Mouse (Mus musculus) midbrain, embryonic 13.5 days (tissue): ENCODE measurements around the gene Zfp59. TPM values are rescaled to one million over a fixed set of nuclear protein-coding genes. Genes with fewer than 3 reads are reported as not detected.
"Not testable (repeated sequence)": the region's sequence is repeated elsewhere in the genome, so short reads cannot be mapped to it uniquely, and the experiment has no call there.

ENCODE experiments used
- ATAC-seq: fragments of 200-750 bp; cut with Nextera tagmentation; 2 replicates; pipeline ENCODE4 v1.8.0; 2017; ENCODE audit warnings: mild to moderate bottlenecking, moderate TSS enrichment, moderate library complexity
- H3K27ac ChIP-seq: fragments of 300-500 bp; sonication (generic); 2 replicates; pipeline ENCODE4 v1.5.1; 2015; ENCODE audit warnings: inconsistent platforms, mild to moderate bottlenecking, moderate library complexity
- H3K27me3 ChIP-seq: fragments of 300-500 bp; sonication (generic); 2 replicates; pipeline ENCODE4 v1.6.1; 2015; ENCODE audit warnings: mild to moderate bottlenecking, inconsistent platforms
- H3K36me3 ChIP-seq: fragments of 300-500 bp; sonication (generic); 2 replicates; pipeline ENCODE4 v1.6.1; 2015; ENCODE audit warnings: mild to moderate bottlenecking, inconsistent platforms
- H3K4me1 ChIP-seq: fragments of 300-500 bp; sonication (generic); replicated peaks from 2 replicates; pipeline ENCODE4 v1.6.1; 2015; ENCODE audit warnings: inconsistent platforms
- H3K4me2 ChIP-seq: fragments of 300-500 bp; sonication (generic); replicated peaks from 2 replicates; pipeline ENCODE4 v1.6.1; 2015; ENCODE audit warnings: moderate library complexity, mild to moderate bottlenecking, inconsistent platforms
- H3K4me3 ChIP-seq: fragments of 300-500 bp; sonication (generic); replicated peaks from 2 replicates; pipeline ENCODE4 v1.5.1; 2015; ENCODE audit warnings: mild to moderate bottlenecking, inconsistent platforms
- H3K9ac ChIP-seq: fragments of 300-500 bp; sonication (generic); replicated peaks from 2 replicates; pipeline ENCODE4 v1.6.1; 2015; ENCODE audit warnings: mild to moderate bottlenecking, inconsistent platforms
- H3K9me3 ChIP-seq: fragments of 300-500 bp; sonication (generic); 2 replicates; pipeline ENCODE4 v1.6.1; 2016; ENCODE audit warnings: mild to moderate bottlenecking, inconsistent platforms
- WGBS: fragments of 180-500 bp; shearing (Covaris S2); methylation state at CpG from one replicate; pipeline ENCODE4 v1.1.7; 2015; 5-methylcytosine and 5-hydroxymethylcytosine counted together
- polyA plus RNA-seq: library from polyadenylated mRNA; unstranded; fragments of >200 nt; fragmentation: Nextera tagmentation; extraction: Ambion mirVana; gene quantifications from 2 replicates; pipeline ENCODE4 v1.2.1, GENCODE M21; 2015

The Zfp59 gene
- polyA plus RNA-seq, 1 experiment from 2014 or later, result 12.1 TPM

DNA sequence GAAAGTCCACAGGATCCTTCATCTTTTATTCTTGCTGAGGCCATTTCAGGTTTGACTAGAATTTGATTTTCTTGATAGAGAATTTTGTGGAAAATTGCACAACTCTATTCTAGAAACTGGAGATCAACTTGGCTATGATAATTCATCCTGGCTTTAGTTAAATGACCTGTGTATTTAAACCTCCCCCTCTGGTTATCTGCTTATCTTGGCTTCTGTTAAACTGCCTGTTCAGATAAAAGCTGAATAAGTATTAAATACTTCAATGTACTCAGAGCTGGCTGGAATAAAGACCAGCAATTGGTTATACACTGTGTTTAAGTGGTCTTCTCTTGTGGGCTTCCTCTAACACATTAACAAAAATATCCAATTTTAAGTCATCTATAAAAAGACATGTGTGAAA is 15.8 kb upstream of the Zfp59 start:
- H3K4me3 ChIP-seq, result no peak overlapping the region
- peaks cover 8% of the 10 kb centered on the region; the same call in 1 of the 2 replicates for H3K9me3 ChIP-seq
- ATAC-seq, result no peak
- H3K36me3 ChIP-seq, result peaks cover 54% of the 10 kb centered on the region
- no peaks in the 10 kb centered on the region for H3K27me3 ChIP-seq
- H3K9ac ChIP-seq, result no peak overlapping the region
- no peak overlapping the region for H3K27ac ChIP-seq
- no peaks in the 10 kb centered on the region for H3K4me1 ChIP-seq
- H3K4me2 ChIP-seq, result no peak overlapping the region

DNA sequence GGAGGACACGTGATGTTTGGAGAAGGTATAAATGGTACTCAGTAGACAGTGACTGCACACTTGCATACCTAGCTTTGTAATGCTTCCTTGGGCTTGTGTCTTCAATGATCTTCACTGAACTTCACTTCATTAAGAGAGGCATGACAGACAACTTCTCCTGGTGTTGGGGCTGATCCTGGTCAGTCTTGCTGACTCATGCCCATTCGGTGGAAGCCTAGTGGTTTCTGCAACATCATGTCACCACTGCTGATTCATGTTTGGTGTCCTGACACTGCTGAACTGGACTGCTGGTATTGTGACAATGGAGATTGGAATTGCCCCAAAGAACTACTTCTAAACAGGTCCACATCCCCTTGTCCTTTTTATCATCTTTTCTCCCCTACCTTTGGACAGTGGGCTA is 4.3 kb upstream of the Zfp59 start:
- Histone ChIP-seq H3K9me3 (no peaks in the 10 kb centered on the region), H3K36me3 (no peaks in the 10 kb centered on the region), H3K4me1 (peaks cover 3% of the 10 kb centered on the region), H3K27me3 (no peaks in the 10 kb centered on the region), H3K27ac (no peak overlapping the region), H3K9ac (no peak overlapping the region), H3K4me2 (no peak overlapping the region), H3K4me3 (no peak overlapping the region)
- no peak for ATAC-seq
- WGBS, result 85% methylated on average over 2 of the region's 2 CpGs

DNA sequence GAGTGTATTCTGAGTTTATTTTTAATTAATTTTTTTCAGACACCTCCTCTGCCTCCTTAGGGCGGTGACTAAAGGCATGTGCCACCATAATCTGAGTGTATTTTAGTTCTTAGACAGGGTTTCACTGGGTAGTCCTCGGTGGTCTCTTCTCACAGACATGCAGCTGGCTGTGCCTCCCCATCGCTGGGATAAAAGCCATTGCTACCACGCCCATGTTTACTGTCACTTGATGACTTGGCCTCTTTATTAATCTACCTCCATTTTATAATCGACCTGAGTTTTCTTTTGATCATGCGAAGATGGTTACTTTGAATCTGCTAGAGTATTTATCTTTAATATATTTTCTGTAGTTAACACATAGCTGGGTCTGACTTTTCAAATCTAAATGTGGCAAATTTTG is 511 bp upstream of the Zfp59 start:
- WGBS, result 24% methylated on average over 6 of the region's 6 CpGs
- H3K27me3 ChIP-seq, result no peaks in the 10 kb centered on the region
- peak overlapping the region; percentile 53 for H3K4me3 ChIP-seq
- peak overlapping the region; percentile 69 for H3K9ac ChIP-seq
- H3K27ac ChIP-seq, result peak overlapping the region; percentile 88
- peak; percentile 68 for ATAC-seq
- H3K4me2 ChIP-seq, result peak overlapping the region; percentile 68
- H3K4me1 ChIP-seq, result peaks cover 21% of the 10 kb centered on the region
- no peaks in the 10 kb centered on the region for H3K36me3 ChIP-seq
- no peaks in the 10 kb centered on the region for H3K9me3 ChIP-seq

DNA sequence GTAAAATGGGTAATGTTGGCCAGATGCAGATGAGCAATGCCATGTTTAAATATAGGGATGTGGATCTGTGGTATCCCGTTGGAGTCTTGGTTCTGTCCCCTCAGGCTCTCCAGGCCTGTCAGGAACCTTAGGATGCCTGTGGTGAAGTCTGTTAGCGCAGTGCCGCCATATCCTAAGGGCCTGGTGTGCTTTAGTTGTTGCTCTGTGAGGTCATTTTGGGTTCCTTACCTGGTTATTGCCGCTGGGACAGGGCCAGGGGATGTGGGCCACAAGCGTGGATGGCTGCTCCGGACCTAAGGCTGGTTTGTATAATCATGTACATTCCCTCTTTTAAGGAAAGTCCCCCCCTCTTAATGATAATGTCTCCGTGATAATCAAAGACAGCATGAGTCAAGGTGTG is 1.2 kb downstream of the Zfp59 start:
- WGBS, result 98% methylated on average over 7 of the region's 7 CpGs
- peaks cover 21% of the 10 kb centered on the region for H3K4me1 ChIP-seq
- peaks cover 4% of the 10 kb centered on the region for H3K36me3 ChIP-seq
- no peaks in the 10 kb centered on the region for H3K27me3 ChIP-seq
- peak overlapping the region; percentile 69 for H3K9ac ChIP-seq
- peak overlapping the region; percentile 68 for H3K4me2 ChIP-seq
- no peak for ATAC-seq
- no peak overlapping the region for H3K27ac ChIP-seq
- H3K4me3 ChIP-seq, result peak overlapping the region; percentile 53
- no peaks in the 10 kb centered on the region for H3K9me3 ChIP-seq

DNA sequence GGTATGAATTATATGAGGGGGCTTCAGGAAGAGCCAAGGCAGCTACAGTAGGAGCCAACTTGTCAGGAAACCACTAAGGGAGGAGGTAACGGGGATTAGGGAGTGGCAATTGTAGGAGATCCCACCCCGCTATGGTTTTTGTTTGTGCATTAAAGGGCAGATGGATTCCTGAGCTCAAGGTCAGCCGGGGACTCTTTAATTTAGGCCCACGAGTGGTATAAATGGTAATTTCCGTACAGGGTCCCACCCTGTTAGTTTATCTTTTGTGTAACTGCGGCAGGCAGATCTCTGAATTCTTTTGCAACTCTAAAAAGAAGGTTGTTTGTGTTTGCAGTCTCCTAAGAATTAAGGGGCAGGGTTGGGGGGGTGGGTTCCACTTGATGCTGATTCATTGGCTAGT is 1.7 kb downstream of the Zfp59 start:
- WGBS, result 84% methylated on average over 6 of the region's 6 CpGs
- no peak overlapping the region for H3K27ac ChIP-seq
- no peak for ATAC-seq
- peaks cover 21% of the 10 kb centered on the region for H3K4me1 ChIP-seq
- H3K9me3 ChIP-seq, result no peaks in the 10 kb centered on the region
- H3K4me2 ChIP-seq, result no peak overlapping the region
- H3K27me3 ChIP-seq, result no peaks in the 10 kb centered on the region
- H3K9ac ChIP-seq, result no peak overlapping the region
- no peak overlapping the region for H3K4me3 ChIP-seq
- H3K36me3 ChIP-seq, result peaks cover 9% of the 10 kb centered on the region

DNA sequence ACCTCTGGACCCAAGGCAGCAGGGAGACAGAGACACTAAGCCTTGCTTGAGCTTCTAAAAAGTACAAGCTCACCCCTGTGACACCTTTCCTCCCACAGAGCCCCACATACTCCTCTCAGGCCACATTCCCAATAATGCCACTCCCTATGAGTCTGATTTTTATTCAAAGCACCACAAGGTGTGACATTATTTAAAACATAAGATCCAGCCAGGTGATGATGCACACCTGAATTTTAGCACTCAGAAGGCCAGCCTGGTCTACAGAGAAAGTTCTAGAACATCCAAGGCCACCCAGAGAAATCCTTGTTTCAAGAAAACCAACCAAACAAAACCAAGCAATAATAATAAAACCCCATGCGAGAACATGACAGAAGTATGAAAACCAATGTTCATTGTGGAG is 18.8 kb downstream of the Zfp59 start, which contains the start of gene Zfp607a:
Zfp607a (plus strand) TSS at position 301 of the 400 bp plus-strand sequence.
- 92% methylated on average over 1 of the region's 1 CpGs for WGBS
- no peak within 1 kb of the TSS for H3K4me3 ChIP-seq
- H3K27ac ChIP-seq, result no peak within 1 kb of the TSS

DNA sequence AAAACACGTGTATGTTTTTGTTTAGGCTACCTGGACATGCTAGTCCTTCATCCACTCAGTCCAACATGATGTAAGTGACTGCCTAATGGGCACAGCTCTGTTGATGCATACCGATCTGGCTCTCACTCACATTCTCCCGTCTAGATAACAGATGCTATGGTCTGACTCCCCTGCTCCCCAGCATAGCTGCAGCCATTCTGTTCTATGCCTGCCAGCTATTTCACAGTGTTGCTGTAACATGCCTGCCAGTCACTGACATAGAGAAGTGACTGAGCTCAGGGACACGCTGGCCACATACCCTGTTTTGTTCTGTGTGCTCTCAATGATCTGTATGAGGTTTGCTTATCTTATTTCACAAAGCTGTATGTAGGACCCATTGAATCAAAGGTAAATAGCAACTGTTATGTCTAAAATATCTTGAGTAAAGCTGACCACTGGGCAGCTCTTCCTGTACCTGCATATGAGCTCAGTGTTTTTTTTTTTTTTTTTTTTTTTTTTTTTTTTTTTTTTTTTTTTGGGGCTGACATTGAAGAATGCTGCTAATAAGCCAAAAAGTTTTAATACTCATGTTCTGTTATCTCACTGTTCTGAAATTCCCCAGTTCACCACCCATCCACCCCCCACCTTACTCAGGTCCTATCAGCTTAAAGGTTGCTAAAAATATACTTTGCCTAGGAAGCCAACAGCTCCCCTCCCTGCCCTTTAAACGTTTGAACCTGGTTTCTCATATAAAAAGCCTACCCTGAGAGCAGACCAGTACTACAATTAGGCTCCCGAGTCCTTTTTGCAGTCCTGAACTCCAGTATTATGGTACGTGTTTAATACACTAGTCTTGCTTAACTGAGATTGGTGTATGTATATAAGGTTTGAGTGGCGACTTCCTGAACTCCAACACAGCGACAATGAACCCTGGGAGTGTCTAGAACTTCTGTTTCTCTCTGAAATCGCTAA is 21.2 kb downstream of the Zfp59 start:
- peaks cover 25% of the 10 kb centered on the region for H3K36me3 ChIP-seq
- H3K27ac ChIP-seq, result no peak overlapping the region
- ATAC-seq, result no peak
- peak overlapping the region; percentile 66; the same call in 1 of the 2 replicates for H3K9ac ChIP-seq
- WGBS, result 33% methylated on average over 10 of the region's 10 CpGs
- peak overlapping the region; percentile 54 for H3K4me3 ChIP-seq
- no peaks in the 10 kb centered on the region for H3K9me3 ChIP-seq
- no peaks in the 10 kb centered on the region for H3K27me3 ChIP-seq
- H3K4me2 ChIP-seq, result peak overlapping the region; percentile 76
- H3K4me1 ChIP-seq, result peaks cover 17% of the 10 kb centered on the region

More for the DNA sequence above, 18.8 kb downstream of the Zfp59 start, which contains the start of gene Zfp607a:
- Histone ChIP-seq H3K9me3 (no peaks in the 10 kb centered on the region), H3K4me1 (peaks cover 17% of the 10 kb centered on the region), H3K9ac (no peak within 1 kb of the TSS), H3K4me2 (no peak within 1 kb of the TSS), H3K36me3 (peaks cover 42% of the 10 kb centered on the region), H3K27me3 (no peaks in the 10 kb centered on the region)
- no peak for ATAC-seq

DNA sequence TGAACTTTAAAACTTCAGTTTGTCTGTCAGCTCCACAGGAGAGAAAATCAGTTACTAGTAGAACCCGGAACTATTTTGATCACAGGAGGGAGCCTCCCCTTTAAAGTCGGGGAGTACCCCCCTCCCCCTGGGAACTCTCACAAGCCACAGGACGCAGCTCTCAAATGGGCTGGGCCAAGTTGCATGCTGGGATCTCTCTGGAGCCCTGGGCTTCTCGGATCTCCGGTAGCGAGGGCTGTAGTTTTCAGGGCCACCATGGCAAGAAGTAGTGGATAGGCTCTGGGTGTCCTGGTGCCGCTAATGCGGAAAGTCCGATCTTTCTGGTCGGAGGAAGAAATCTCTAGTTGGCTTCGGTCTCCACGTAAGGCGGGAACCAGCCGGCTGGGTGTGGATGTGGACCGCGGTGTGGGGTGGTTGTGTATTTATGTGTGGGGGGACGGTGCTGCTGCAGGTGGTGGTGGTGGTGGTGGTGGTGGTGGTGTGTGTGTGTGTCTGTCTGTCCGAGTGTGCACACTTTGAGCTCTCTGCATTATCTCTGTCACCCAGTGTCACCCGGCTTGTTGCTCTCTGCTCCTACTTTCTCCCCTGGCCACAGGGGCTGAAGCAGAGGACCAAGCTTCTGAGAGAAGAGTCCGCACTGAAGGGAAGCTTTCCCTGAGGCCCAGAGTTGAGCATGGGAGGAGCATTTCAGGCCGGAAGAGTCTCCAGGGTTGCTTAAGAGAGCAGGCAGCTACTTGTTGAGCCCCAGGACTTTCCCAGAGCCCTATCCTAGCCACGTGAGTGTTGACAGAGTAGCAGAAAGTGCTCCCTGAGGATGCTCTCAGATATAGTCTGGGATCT is 22.2 kb downstream of the Zfp59 start:
- ATAC-seq, result peak; percentile 78
- Histone ChIP-seq H3K36me3 (peaks cover 16% of the 10 kb centered on the region; the same call in 1 of the 2 replicates), H3K9ac (peak overlapping the region; percentile 66), H3K4me2 (peak overlapping the region; percentile 76), H3K27ac (no peak overlapping the region), H3K9me3 (no peaks in the 10 kb centered on the region), H3K4me3 (peak overlapping the region; percentile 54), H3K27me3 (no peaks in the 10 kb centered on the region), H3K4me1 (peaks cover 17% of the 10 kb centered on the region)
- under 1% methylated on average over 22 of the region's 22 CpGs for WGBS

DNA sequence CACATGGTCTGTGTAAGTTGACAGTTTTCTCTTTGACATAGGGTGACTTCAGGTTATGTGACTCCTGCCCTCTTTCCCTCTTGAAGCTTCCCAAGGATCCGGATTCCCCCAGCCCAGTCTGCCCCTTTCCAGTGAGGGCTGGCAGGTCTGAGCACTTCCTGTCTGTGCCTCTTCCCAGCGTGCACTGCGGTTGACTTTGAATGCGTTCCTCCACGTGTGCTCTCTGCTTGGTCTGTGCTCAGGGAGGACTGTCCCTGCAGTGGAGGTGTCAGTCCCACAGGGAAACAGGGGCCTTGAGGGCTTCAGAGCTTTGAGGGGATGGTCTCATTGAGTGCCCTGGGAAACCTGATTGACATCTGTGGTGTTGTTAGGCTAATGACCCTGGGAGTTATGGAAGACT is 24.2 kb downstream of the Zfp59 start:
- H3K4me2 ChIP-seq, ATAC-seq, H3K27me3 ChIP-seq, H3K9me3 ChIP-seq, H3K9ac ChIP-seq, H3K27ac ChIP-seq, H3K4me3 ChIP-seq: not testable (repeated sequence)
- H3K36me3 ChIP-seq, result peaks cover 14% of the 10 kb centered on the region
- 84% methylated on average over 5 of the region's 5 CpGs for WGBS
- H3K4me1 ChIP-seq, result peaks cover 17% of the 10 kb centered on the region

DNA sequence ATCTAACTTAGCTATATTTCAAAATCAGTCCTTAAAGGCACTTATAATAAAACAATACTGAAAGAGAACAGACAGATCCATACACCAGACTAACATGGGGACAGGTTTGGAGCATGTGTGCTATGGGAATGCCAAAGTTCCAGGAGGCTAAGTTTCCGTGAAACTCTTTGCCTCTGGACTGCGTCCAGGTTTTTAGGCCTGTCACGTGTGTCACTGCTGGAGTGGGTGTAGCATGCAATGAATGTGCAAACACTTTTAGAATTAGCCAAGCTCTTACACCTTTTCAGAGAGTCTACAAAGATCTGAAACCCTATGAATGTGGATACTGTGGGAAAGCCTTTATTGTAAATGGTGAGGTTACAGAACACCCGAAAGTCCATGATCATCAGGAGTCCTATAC is 43.3 kb downstream of the Zfp59 start:
- H3K9me3 ChIP-seq, result peaks cover 6% of the 10 kb centered on the region; the same call in 1 of the 2 replicates
- no peak overlapping the region for H3K4me3 ChIP-seq
- H3K4me1 ChIP-seq, result no peaks in the 10 kb centered on the region
- no peak overlapping the region for H3K4me2 ChIP-seq
- peaks cover 45% of the 10 kb centered on the region for H3K36me3 ChIP-seq
- no peaks in the 10 kb centered on the region for H3K27me3 ChIP-seq
- ATAC-seq, result no peak
- H3K9ac ChIP-seq, result no peak overlapping the region
- H3K27ac ChIP-seq, result no peak overlapping the region
- WGBS, result 95% methylated on average over 4 of the region's 4 CpGs

DNA sequence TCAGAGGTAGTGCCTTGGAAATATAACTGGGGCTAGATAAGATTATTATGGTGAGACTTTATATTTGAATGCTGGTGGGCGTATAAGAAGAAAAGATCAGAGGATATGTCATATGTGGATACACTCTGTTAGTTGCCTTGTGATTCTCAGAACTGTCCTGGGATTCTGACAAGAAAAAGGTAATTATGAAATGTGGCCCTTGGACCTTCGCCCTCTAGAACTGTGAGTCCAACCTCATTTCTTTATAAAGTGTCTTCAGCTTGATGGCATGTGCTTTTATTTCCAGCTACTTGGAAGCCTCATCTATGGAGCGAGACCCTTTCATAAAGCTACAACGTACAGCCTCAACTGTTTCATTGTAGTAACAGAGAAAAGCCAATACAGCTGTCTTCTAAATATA is 62.2 kb downstream of the Zfp59 start:
- no peak overlapping the region for H3K9ac ChIP-seq
- no peak overlapping the region for H3K4me2 ChIP-seq
- H3K9me3 ChIP-seq, result 0 out of 2 replicates have a peak, but pooled peaks cover 2% of the 10 kb centered on the region
- no peaks in the 10 kb centered on the region for H3K27me3 ChIP-seq
- no peaks in the 10 kb centered on the region for H3K4me1 ChIP-seq
- no peak overlapping the region for H3K27ac ChIP-seq
- H3K36me3 ChIP-seq, result no peaks in the 10 kb centered on the region; the same call in 1 of the 2 replicates
- WGBS, result 92% methylated on average over 4 of the region's 4 CpGs
- no peak overlapping the region for H3K4me3 ChIP-seq
- no peak for ATAC-seq
